Mouse (Mus musculus): ENCODE data around the gene Dhdh. TPM values are rescaled to one million over a fixed set of nuclear protein-coding genes. Genes with fewer than 3 reads are reported as not detected.
"Not testable (repeated sequence)": the region's sequence is repeated elsewhere in the genome, so short reads cannot be mapped to it uniquely, and the experiment has no call there.

Gene Dhdh
- polyA plus RNA-seq, 1 experiment from 2014 or later, result 4.6 TPM

GRCm38 (mm10) chr7:45522957-45523676 lies 34.5 kb upstream of the Dhdh start:
- WGBS, result 77% methylated on average over 18 of the region's 18 CpGs
- H3K27me3 ChIP-seq, result no peaks in the 10 kb centered on the region
- H3K4me3 ChIP-seq, result no peak overlapping the region
- H3K9ac ChIP-seq, result no peak overlapping the region
- no peak for ATAC-seq (ENCODE audit: low FRiP score, low read depth)
- H3K4me2 ChIP-seq, result no peak overlapping the region
- H3K4me1 ChIP-seq (replicated peaks), result peaks cover 28% of the 10 kb centered on the region
- H3K27ac ChIP-seq (replicated peaks), result no peak overlapping the region
- no peaks in the 10 kb centered on the region for H3K9me3 ChIP-seq
- H3K36me3 ChIP-seq, result no peaks in the 10 kb centered on the region

GRCm38 (mm10) chr7:45522194-45522752 lies 33.7 kb upstream of the Dhdh start:
- peak overlapping the region; percentile 55 for H3K4me2 ChIP-seq
- peaks cover 28% of the 10 kb centered on the region for H3K4me1 ChIP-seq (replicated peaks)
- H3K36me3 ChIP-seq, result no peaks in the 10 kb centered on the region
- no peaks in the 10 kb centered on the region for H3K9me3 ChIP-seq
- peak overlapping the region; percentile 49 for H3K4me3 ChIP-seq
- 55% methylated on average over 16 of the region's 16 CpGs for WGBS
- no peaks in the 10 kb centered on the region for H3K27me3 ChIP-seq
- no peak overlapping the region for H3K9ac ChIP-seq
- no peak for ATAC-seq (ENCODE audit: low FRiP score, low read depth)
- H3K27ac ChIP-seq (replicated peaks), result 0 out of 2 replicates have a peak overlapping the region, but pooled peaks have one; percentile 85

GRCm38 (mm10) chr7:45521728-45522184 lies 33.2 kb upstream of the Dhdh start:
- peak overlapping the region; percentile 85 for H3K27ac ChIP-seq (replicated peaks)
- peak; percentile 75 for ATAC-seq (ENCODE audit: low FRiP score, low read depth)
- H3K27me3 ChIP-seq, result no peaks in the 10 kb centered on the region

GRCm38 (mm10) chr7:45520605-45521004 lies 32.0 kb upstream of the Dhdh start:
- no peak overlapping the region for H3K9ac ChIP-seq
- H3K4me2 ChIP-seq, result no peak overlapping the region
- no peak for ATAC-seq (ENCODE audit: low FRiP score, low read depth)
- no peaks in the 10 kb centered on the region for H3K9me3 ChIP-seq
- no peak overlapping the region for H3K4me3 ChIP-seq
- no peaks in the 10 kb centered on the region for H3K36me3 ChIP-seq
- H3K27me3 ChIP-seq, result no peaks in the 10 kb centered on the region
- H3K4me1 ChIP-seq (replicated peaks), result peaks cover 23% of the 10 kb centered on the region
- WGBS, result 97% methylated on average over 7 of the region's 7 CpGs
- no peak overlapping the region for H3K27ac ChIP-seq (replicated peaks)

More at GRCm38 (mm10) chr7:45521728-45522184, 33.2 kb upstream of the Dhdh start:
- Histone ChIP-seq H3K36me3 (no peaks in the 10 kb centered on the region), H3K4me3 (peak overlapping the region; percentile 49), H3K9ac (peak overlapping the region; percentile 56), H3K4me1 (replicated peaks) (peaks cover 27% of the 10 kb centered on the region), H3K9me3 (no peaks in the 10 kb centered on the region), H3K4me2 (peak overlapping the region; percentile 55)
- WGBS, result under 1% methylated on average over 28 of the region's 28 CpGs

GRCm38 (mm10) chr7:45519345-45520120 lies 30.9 kb upstream of the Dhdh start:
- Histone ChIP-seq H3K4me2 (no peak overlapping the region), H3K27ac (replicated peaks) (no peak overlapping the region), H3K27me3 (no peaks in the 10 kb centered on the region), H3K9ac (no peak overlapping the region), H3K4me3 (no peak overlapping the region), H3K9me3 (no peaks in the 10 kb centered on the region), H3K36me3 (no peaks in the 10 kb centered on the region), H3K4me1 (replicated peaks) (peaks cover 12% of the 10 kb centered on the region)
- no peak for ATAC-seq (ENCODE audit: low FRiP score, low read depth)
- 81% methylated on average over 8 of the region's 8 CpGs for WGBS

- H3K27me3 ChIP-seq, result no peaks in the 10 kb centered on the region
- H3K9me3 ChIP-seq, result no peaks in the 10 kb centered on the region
- no peak for ATAC-seq (ENCODE audit: low FRiP score, low read depth)
- H3K27ac ChIP-seq (replicated peaks), result no peak overlapping the region
- WGBS, result 92% methylated on average over 16 of the region's 16 CpGs
- H3K36me3 ChIP-seq, result no peaks in the 10 kb centered on the region
- no peak overlapping the region for H3K9ac ChIP-seq
- no peak overlapping the region for H3K4me2 ChIP-seq
- peaks cover 10% of the 10 kb centered on the region for H3K4me1 ChIP-seq (replicated peaks)
- H3K4me3 ChIP-seq, result no peak overlapping the region
These were observed 30.0 kb upstream of the Dhdh start for GRCm38 (mm10) chr7:45518618-45519017.

- H3K4me2 ChIP-seq; H3K9me3 ChIP-seq; H3K36me3 ChIP-seq; H3K4me1 ChIP-seq (replicated peaks); H3K4me3 ChIP-seq; H3K27me3 ChIP-seq; H3K9ac ChIP-seq; ATAC-seq (ENCODE audit: low FRiP score, low read depth); H3K27ac ChIP-seq (replicated peaks): not testable (repeated sequence)
- WGBS, result 74% methylated on average over 5 of the region's 5 CpGs
These were observed 28.2 kb upstream of the Dhdh start for GRCm38 (mm10) chr7:45516846-45517245.

GRCm38 (mm10) chr7:45515436-45515835 lies 26.8 kb upstream of the Dhdh start:
- Histone ChIP-seq H3K4me2 (0 out of 2 replicates have a peak overlapping the region, but pooled peaks have one; percentile 6), H3K4me3 (no peak overlapping the region), H3K27me3 (no peaks in the 10 kb centered on the region), H3K9ac (no peak overlapping the region), H3K36me3 (no peaks in the 10 kb centered on the region), H3K27ac (replicated peaks) (no peak overlapping the region), H3K4me1 (replicated peaks) (no peaks in the 10 kb centered on the region), H3K9me3 (no peaks in the 10 kb centered on the region)
- WGBS, result 33% methylated on average over 16 of the region's 16 CpGs
- ATAC-seq (ENCODE audit: low FRiP score, low read depth), result no peak

- no peaks in the 10 kb centered on the region for H3K9me3 ChIP-seq
- H3K27ac ChIP-seq (replicated peaks), result no peak overlapping the region
- H3K27me3 ChIP-seq, result no peaks in the 10 kb centered on the region
- H3K36me3 ChIP-seq, result no peaks in the 10 kb centered on the region
- H3K4me3 ChIP-seq, result no peak overlapping the region
- ATAC-seq (ENCODE audit: low FRiP score, low read depth), result no peak
- H3K4me1 ChIP-seq (replicated peaks), result peaks cover 4% of the 10 kb centered on the region
- no peak overlapping the region for H3K9ac ChIP-seq
- WGBS, result 87% methylated on average over 7 of the region's 7 CpGs
- no peak overlapping the region for H3K4me2 ChIP-seq
These were observed 25.8 kb upstream of the Dhdh start for GRCm38 (mm10) chr7:45514411-45514810.

GRCm38 (mm10) chr7:45509912-45510787 lies 21.5 kb upstream of the Dhdh start, which contains the start of gene Nucb1:
Nucb1 (minus strand) TSS chr7:45510406.
- Histone ChIP-seq H3K4me2 (peak within 1 kb of the TSS; percentile 86), H3K36me3 (peaks cover 12% of the 10 kb centered on the region; the same call in 1 of the 2 replicates), H3K9ac (peak within 1 kb of the TSS; percentile 71), H3K4me3 (peak within 1 kb of the TSS; percentile 63), H3K4me1 (replicated peaks) (peaks cover 16% of the 10 kb centered on the region), H3K27me3 (no peaks in the 10 kb centered on the region), H3K27ac (replicated peaks) (peak within 1 kb of the TSS; percentile 85), H3K9me3 (no peaks in the 10 kb centered on the region)
- WGBS, result under 1% methylated on average over 44 of the region's 44 CpGs
- ATAC-seq (ENCODE audit: low FRiP score, low read depth), result peak; percentile 94

- 39% methylated on average over 19 of the region's 19 CpGs for WGBS
- Histone ChIP-seq H3K4me2 (peak overlapping the region; percentile 86), H3K27ac (replicated peaks) (peak overlapping the region; percentile 85), H3K9ac (peak overlapping the region; percentile 71), H3K9me3 (no peaks in the 10 kb centered on the region), H3K4me3 (peak overlapping the region; percentile 63), H3K36me3 (peaks cover 12% of the 10 kb centered on the region; the same call in 1 of the 2 replicates), H3K27me3 (no peaks in the 10 kb centered on the region), H3K4me1 (replicated peaks) (peaks cover 16% of the 10 kb centered on the region)
- peak; percentile 17; the same call in 1 of the 2 replicates for ATAC-seq (ENCODE audit: low FRiP score, low read depth)
These were observed 20.7 kb upstream of the Dhdh start for GRCm38 (mm10) chr7:45509181-45509882.

Data from hindbrain, embryonic 15.5 days (tissue).